Mouse (Mus musculus) lung, adult 2 months (tissue): ENCODE results near the gene Laptm5.

Experiments
- CTCF ChIP-seq: fragments of 200-500 bp; IDR thresholded peaks from 2 replicates; pipeline ENCODE4 v1.5.1; 2011; ENCODE audit warnings: mild to moderate bottlenecking, low read length, control low read depth; ENCODE audit not compliant: insufficient read depth
- POLR2A ChIP-seq: fragments of 200-500 bp; IDR thresholded peaks from 2 replicates; pipeline ENCODE4 v1.6.1; 2011; ENCODE audit warnings: low read depth, mild to moderate bottlenecking, control low read depth, low read length, borderline replicate concordance; ENCODE audit errors: extremely low read depth

GRCm38 (mm10) chr4:130913077-130913476 is at the start of gene Laptm5:
- TF ChIP-seq CTCF: no peak
- peak; percentile 65; the same call in 1 of the 2 replicates for TF ChIP-seq POLR2A
